Mouse (Mus musculus): Measurements from ENCODE around the gene Srd5a1. TPM values are rescaled to one million over a fixed set of nuclear protein-coding genes. Genes with fewer than 3 reads are reported as not detected.
A peak's percentile ranks its signal among the peaks of the same experiment; 100 is the strongest.

Gene Srd5a1
- polyA plus RNA-seq, 1 experiment, result 7.4 TPM

- Histone ChIP-seq H3K4me1 (ENCODE audit: control insufficient read depth, insufficient read depth, low read length) (no peaks in the 10 kb centered on the region), H3K36me3 (ENCODE audit: control insufficient read depth, insufficient read depth, low read length, poor library complexity, severe bottlenecking) (peaks cover 80% of the 10 kb centered on the region), H3K4me3 (ENCODE audit: low read depth, low read length) (no peak overlapping the region), H3K27ac (ENCODE audit: insufficient read depth, low read length) (no peak overlapping the region), H3K9ac (ENCODE audit: low read depth, poor library complexity, severe bottlenecking) (no peak overlapping the region), H3K9me3 (replicated peaks; ENCODE audit: control insufficient read depth, insufficient read depth, low read length, poor library complexity, severe bottlenecking) (no peaks in the 10 kb centered on the region), H3K27me3 (ENCODE audit: control insufficient read depth, insufficient read depth, low read length, poor library complexity, severe bottlenecking) (no peaks in the 10 kb centered on the region)
- TF ChIP-seq POLR2A (IDR thresholded peaks at IDR 0.05; ENCODE audit: insufficient read depth, low read length) (no peak), EP300 (IDR thresholded peaks at IDR 0.05; ENCODE audit: insufficient read depth, low read depth, low read length) (no peak), CTCF (IDR thresholded peaks at IDR 0.05; ENCODE audit: low read depth, low read length) (no peak)
These were observed 12.6 kb upstream of the Srd5a1 start for GRCm38 (mm10) chr13:69623843-69624242.

- no peak overlapping the region for H3K9ac ChIP-seq (ENCODE audit: low read depth, poor library complexity, severe bottlenecking)
- TF ChIP-seq POLR2A (IDR thresholded peaks at IDR 0.05; ENCODE audit: insufficient read depth, low read length), result no peak
- no peak for TF ChIP-seq EP300 (IDR thresholded peaks at IDR 0.05; ENCODE audit: insufficient read depth, low read depth, low read length)
- TF ChIP-seq CTCF (IDR thresholded peaks at IDR 0.05; ENCODE audit: low read depth, low read length), result no peak
- no peaks in the 10 kb centered on the region for H3K9me3 ChIP-seq (replicated peaks; ENCODE audit: control insufficient read depth, insufficient read depth, low read length, poor library complexity, severe bottlenecking)
- H3K4me3 ChIP-seq (ENCODE audit: low read depth, low read length), result no peak overlapping the region
- peaks cover 2% of the 10 kb centered on the region for H3K4me1 ChIP-seq (ENCODE audit: control insufficient read depth, insufficient read depth, low read length)
- H3K27me3 ChIP-seq (ENCODE audit: control insufficient read depth, insufficient read depth, low read length, poor library complexity, severe bottlenecking), result no peaks in the 10 kb centered on the region
- H3K27ac ChIP-seq (ENCODE audit: insufficient read depth, low read length), result no peak overlapping the region
- H3K36me3 ChIP-seq (ENCODE audit: control insufficient read depth, insufficient read depth, low read length, poor library complexity, severe bottlenecking), result peaks cover 70% of the 10 kb centered on the region
These were observed 5.5 kb upstream of the Srd5a1 start for GRCm38 (mm10) chr13:69616716-69617115.

GRCm38 (mm10) chr13:69612175-69612544 is 918 bp upstream of the Srd5a1 start:
- Histone ChIP-seq H3K9me3 (replicated peaks; ENCODE audit: control insufficient read depth, insufficient read depth, low read length, poor library complexity, severe bottlenecking) (no peaks in the 10 kb centered on the region), H3K27me3 (ENCODE audit: control insufficient read depth, insufficient read depth, low read length, poor library complexity, severe bottlenecking) (no peaks in the 10 kb centered on the region), H3K4me3 (ENCODE audit: low read depth, low read length) (peak overlapping the region; percentile 88), H3K27ac (ENCODE audit: insufficient read depth, low read length) (no peak overlapping the region), H3K9ac (ENCODE audit: low read depth, poor library complexity, severe bottlenecking) (peak overlapping the region; percentile 87), H3K36me3 (ENCODE audit: control insufficient read depth, insufficient read depth, low read length, poor library complexity, severe bottlenecking) (peaks cover 36% of the 10 kb centered on the region), H3K4me1 (ENCODE audit: control insufficient read depth, insufficient read depth, low read length) (peaks cover 2% of the 10 kb centered on the region)
- TF ChIP-seq EP300 (IDR thresholded peaks at IDR 0.05; ENCODE audit: insufficient read depth, low read depth, low read length) (no peak), POLR2A (IDR thresholded peaks at IDR 0.05; ENCODE audit: insufficient read depth, low read length) (no peak)

GRCm38 (mm10) chr13:69610751-69611397 is 368 bp downstream of the Srd5a1 start:
- no peaks in the 10 kb centered on the region for H3K27me3 ChIP-seq (ENCODE audit: control insufficient read depth, insufficient read depth, low read length, poor library complexity, severe bottlenecking)

DNA sequence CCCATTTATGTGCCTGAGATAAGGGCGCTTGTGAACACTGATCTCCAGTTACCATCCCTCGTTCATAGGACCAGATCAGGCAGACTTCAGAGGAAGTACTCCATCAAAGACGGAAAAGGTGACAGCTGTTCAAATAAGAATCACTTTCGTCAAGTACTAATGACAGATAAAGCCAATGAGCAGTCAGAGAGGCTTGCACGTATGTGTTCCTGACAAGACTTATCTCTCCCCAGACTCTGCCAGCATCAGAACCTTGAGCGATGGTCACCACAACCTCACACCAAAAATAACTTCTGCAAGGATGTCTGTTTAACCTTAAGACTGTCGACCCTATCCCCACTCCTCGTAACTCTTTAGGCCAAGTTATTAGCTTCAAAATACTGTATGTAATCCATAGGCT is 2.5 kb downstream of the Srd5a1 start:
- peaks cover 4% of the 10 kb centered on the region for H3K36me3 ChIP-seq (ENCODE audit: control insufficient read depth, insufficient read depth, low read length, poor library complexity, severe bottlenecking)
- no peak overlapping the region for H3K27ac ChIP-seq (ENCODE audit: insufficient read depth, low read length)
- H3K4me3 ChIP-seq (ENCODE audit: low read depth, low read length), result no peak overlapping the region
- H3K9ac ChIP-seq (ENCODE audit: low read depth, poor library complexity, severe bottlenecking), result no peak overlapping the region
- no peak for TF ChIP-seq POLR2A (IDR thresholded peaks at IDR 0.05; ENCODE audit: insufficient read depth, low read length)
- no peak for TF ChIP-seq CTCF (IDR thresholded peaks at IDR 0.05; ENCODE audit: low read depth, low read length)
- TF ChIP-seq EP300 (IDR thresholded peaks at IDR 0.05; ENCODE audit: insufficient read depth, low read depth, low read length), result no peak
- H3K4me1 ChIP-seq (ENCODE audit: control insufficient read depth, insufficient read depth, low read length), result peaks cover 2% of the 10 kb centered on the region
- H3K9me3 ChIP-seq (replicated peaks; ENCODE audit: control insufficient read depth, insufficient read depth, low read length, poor library complexity, severe bottlenecking), result no peaks in the 10 kb centered on the region
- no peaks in the 10 kb centered on the region for H3K27me3 ChIP-seq (ENCODE audit: control insufficient read depth, insufficient read depth, low read length, poor library complexity, severe bottlenecking)

More at GRCm38 (mm10) chr13:69610751-69611397, 368 bp downstream of the Srd5a1 start:
- peak overlapping the region; percentile 90 for H3K4me3 ChIP-seq (ENCODE audit: low read depth, low read length)
- H3K9me3 ChIP-seq (replicated peaks; ENCODE audit: control insufficient read depth, insufficient read depth, low read length, poor library complexity, severe bottlenecking), result no peaks in the 10 kb centered on the region
- H3K36me3 ChIP-seq (ENCODE audit: control insufficient read depth, insufficient read depth, low read length, poor library complexity, severe bottlenecking), result peaks cover 25% of the 10 kb centered on the region
- TF ChIP-seq EP300 (IDR thresholded peaks at IDR 0.05; ENCODE audit: insufficient read depth, low read depth, low read length) (no peak), POLR2A (IDR thresholded peaks at IDR 0.05; ENCODE audit: insufficient read depth, low read length) (no peak), CTCF (IDR thresholded peaks at IDR 0.05; ENCODE audit: low read depth, low read length) (no peak)
- peaks cover 2% of the 10 kb centered on the region for H3K4me1 ChIP-seq (ENCODE audit: control insufficient read depth, insufficient read depth, low read length)
- H3K27ac ChIP-seq (ENCODE audit: insufficient read depth, low read length), result no peak overlapping the region
- H3K9ac ChIP-seq (ENCODE audit: low read depth, poor library complexity, severe bottlenecking), result peak overlapping the region; percentile 42

DNA sequence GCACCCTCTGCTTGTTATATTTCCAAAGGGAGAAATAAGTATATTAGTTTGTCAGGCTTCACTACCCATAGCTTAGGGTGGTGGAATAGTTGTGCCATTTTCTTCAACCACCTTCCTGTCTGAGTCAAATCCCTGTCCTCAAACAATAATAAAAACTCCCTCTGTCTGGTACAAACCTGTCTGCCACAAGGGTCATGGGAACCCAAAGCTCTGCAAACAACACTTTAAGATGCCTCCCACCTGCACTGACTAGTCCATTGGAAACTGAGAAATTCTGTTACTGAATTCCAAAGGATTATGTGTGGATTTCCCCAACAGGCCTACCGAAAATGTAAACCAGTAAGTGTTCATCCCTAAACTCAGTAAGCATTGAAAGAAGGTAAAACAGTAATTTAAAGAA is 6.6 kb downstream of the Srd5a1 start:
- no peak overlapping the region for H3K4me3 ChIP-seq (ENCODE audit: low read depth, low read length)
- H3K4me1 ChIP-seq (ENCODE audit: control insufficient read depth, insufficient read depth, low read length), result no peaks in the 10 kb centered on the region
- TF ChIP-seq CTCF (IDR thresholded peaks at IDR 0.05; ENCODE audit: low read depth, low read length) (no peak), EP300 (IDR thresholded peaks at IDR 0.05; ENCODE audit: insufficient read depth, low read depth, low read length) (no peak), POLR2A (IDR thresholded peaks at IDR 0.05; ENCODE audit: insufficient read depth, low read length) (no peak)

More for the DNA sequence above, 6.6 kb downstream of the Srd5a1 start:
- H3K27me3 ChIP-seq (ENCODE audit: control insufficient read depth, insufficient read depth, low read length, poor library complexity, severe bottlenecking), result no peaks in the 10 kb centered on the region
- no peaks in the 10 kb centered on the region for H3K36me3 ChIP-seq (ENCODE audit: control insufficient read depth, insufficient read depth, low read length, poor library complexity, severe bottlenecking)
- no peak overlapping the region for H3K9ac ChIP-seq (ENCODE audit: low read depth, poor library complexity, severe bottlenecking)
- H3K9me3 ChIP-seq (replicated peaks; ENCODE audit: control insufficient read depth, insufficient read depth, low read length, poor library complexity, severe bottlenecking), result no peaks in the 10 kb centered on the region
- H3K27ac ChIP-seq (ENCODE audit: insufficient read depth, low read length), result no peak overlapping the region

Measured in ES-Bruce4 (cell line).